13 mouse cellular contexts compared by ENCODE assay signal in the genomic region with DNA sequence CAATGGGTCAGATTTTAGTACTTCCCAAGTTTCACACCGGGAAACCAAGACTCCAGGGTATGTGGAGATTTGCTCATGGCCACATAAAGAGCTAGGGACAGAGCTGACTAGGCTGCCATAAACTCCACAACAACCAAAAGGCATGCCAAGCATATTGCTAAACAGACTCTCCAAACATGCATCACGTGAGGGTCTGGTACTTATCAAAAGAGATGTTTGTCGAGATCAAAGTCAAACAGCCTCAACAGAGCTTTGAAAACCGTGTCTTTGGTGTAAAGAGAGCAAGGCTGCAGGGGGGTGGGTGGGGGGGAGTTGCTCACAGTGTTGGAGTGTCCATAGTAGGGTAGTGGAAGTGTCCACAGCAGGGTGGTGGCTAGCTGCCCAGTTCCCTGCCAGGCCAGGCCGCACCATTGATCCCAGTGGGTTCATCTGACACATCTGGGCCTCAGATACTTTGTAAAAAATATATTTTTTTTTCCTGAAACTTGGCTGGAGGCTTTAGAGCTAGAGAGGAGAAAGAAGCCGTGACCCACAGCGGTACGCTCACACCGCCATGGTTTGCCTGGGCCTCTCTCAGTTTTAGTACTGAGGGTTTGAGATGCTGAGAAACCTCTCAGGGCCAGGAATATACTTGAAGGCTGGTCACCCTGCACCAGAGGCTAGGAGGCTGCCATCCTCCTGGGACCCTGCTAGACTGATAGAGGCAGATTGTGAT. TPM values are rescaled to one million over a fixed set of nuclear protein-coding genes. Genes with fewer than 3 reads are reported as not detected.
DNase-seq lines count a peak whose midpoint lies in the region; ATAC-seq and TF ChIP-seq lines count a peak whose summit lies in the region.
"Had no signal": no experiment of that assay in that cellular context is flagged by ENCODE, and none has a peak within 500 bp of the region (broad histone marks: within the 10 kb centered on the region; RNA-seq: fewer than 3 reads in every experiment).

No protein-coding gene starts in this region.

- H3K27me3 ChIP-seq in hindbrain, embryonic 15.5 days, result no peaks in the 10 kb centered on the region
- H3K27me3 ChIP-seq in hindbrain, embryonic 10.5 days (ENCODE audit: insufficient read depth, poor library complexity, severe bottlenecking), result no peaks in the 10 kb centered on the region
- H3K27me3 ChIP-seq in lung, embryonic 14.5 days (ENCODE audit: insufficient read depth, low read length), result no peaks in the 10 kb centered on the region
- H3K27me3 ChIP-seq in liver, embryonic 16.5 days (ENCODE audit: control insufficient read depth, insufficient read depth, low read depth, low read length), result no peaks in the 10 kb centered on the region
- H3K27me3 ChIP-seq: embryonic facial prominence, embryonic 12.5 days; limb, embryonic 15.5 days; Patski had no signal

- no peak overlapping the region for H3K9ac ChIP-seq in hindbrain, embryonic 15.5 days
- H3K9ac ChIP-seq in lung, embryonic 14.5 days, result no peak overlapping the region
- H3K9ac ChIP-seq in liver, embryonic 16.5 days (ENCODE audit: low read depth, low read length), result no peak overlapping the region
- H3K9ac ChIP-seq: embryonic facial prominence, embryonic 12.5 days; limb, embryonic 15.5 days had no signal

- no peak overlapping the region for H3K4me3 ChIP-seq in hindbrain, embryonic 15.5 days
- H3K4me3 ChIP-seq in hindbrain, embryonic 10.5 days, result no peak overlapping the region
- H3K4me3 ChIP-seq in lung, embryonic 14.5 days (ENCODE audit: low read depth, low read length), result no peak overlapping the region
- H3K4me3 ChIP-seq in lung, adult 2 months (replicated peaks; ENCODE audit: extremely low read depth, low read depth, low read length), result no peak overlapping the region
- H3K4me3 ChIP-seq in liver, embryonic 16.5 days (ENCODE audit: low read depth, low read length), result no peak overlapping the region
- no peak overlapping the region for H3K4me3 ChIP-seq in layer of hippocampus, adult 2 months
- H3K4me3 ChIP-seq: embryonic facial prominence, embryonic 12.5 days; left cerebral cortex, adult 2 months; limb, embryonic 15.5 days had no signal

- TF ChIP-seq CTCF in lung, embryonic 14.5 days (IDR thresholded peaks at IDR 0.05; ENCODE audit: low read depth), result no peak
- TF ChIP-seq CTCF in lung, adult 2 months (IDR thresholded peaks at IDR 0.05; ENCODE audit: insufficient read depth, low read length), result no peak
- no peak for TF ChIP-seq CTCF in layer of hippocampus, adult 2 months (conservative IDR thresholded peaks at IDR 0.05)

- no peak for DNase-seq in hindbrain, embryonic 10.5 days (ENCODE audit: low spot score)
- DNase-seq in lung, embryonic 14.5 days, result no peak
- DNase-seq in lung, adult 2 months, result no peak
- peak; percentile 6 for DNase-seq in NIH3T3 (ENCODE audit: low read depth)
- DNase-seq in layer of hippocampus, adult 2 months (ENCODE audit: low spot score in 2 of 2), result no peak
- DNase-seq: cerebellum, adult 8-10 months had no signal

- TF ChIP-seq POLR2A in lung, adult 2 months (IDR thresholded peaks at IDR 0.05; ENCODE audit: borderline replicate concordance, extremely low read depth, low read depth, low read length), result no peak

- H3K4me1 ChIP-seq in hindbrain, embryonic 15.5 days (replicated peaks), result no peaks in the 10 kb centered on the region
- peaks cover 10% of the 10 kb centered on the region for H3K4me1 ChIP-seq in hindbrain, embryonic 10.5 days (replicated peaks)
- peaks cover 6% of the 10 kb centered on the region; the same call in 1 of the 2 replicates for H3K4me1 ChIP-seq in lung, embryonic 14.5 days (ENCODE audit: insufficient read depth)
- 0 out of 2 replicates have a peak, but pooled peaks cover 2% of the 10 kb centered on the region for H3K4me1 ChIP-seq in lung, adult 2 months (ENCODE audit: control insufficient read depth, insufficient read depth, low read length)
- H3K4me1 ChIP-seq in liver, embryonic 16.5 days (ENCODE audit: control insufficient read depth, low read depth, low read length), result no peaks in the 10 kb centered on the region
- H3K4me1 ChIP-seq: embryonic facial prominence, embryonic 12.5 days had no signal

- H3K4me2 ChIP-seq in hindbrain, embryonic 15.5 days, result no peak overlapping the region
- H3K4me2 ChIP-seq in lung, embryonic 14.5 days, result no peak overlapping the region
- H3K4me2 ChIP-seq in liver, embryonic 16.5 days (ENCODE audit: low read depth, low read length), result no peak overlapping the region
- H3K4me2 ChIP-seq: embryonic facial prominence, embryonic 12.5 days; limb, embryonic 15.5 days had no signal

- H3K36me3 ChIP-seq in hindbrain, embryonic 15.5 days, result no peaks in the 10 kb centered on the region
- no peaks in the 10 kb centered on the region for H3K36me3 ChIP-seq in hindbrain, embryonic 10.5 days
- H3K36me3 ChIP-seq in lung, embryonic 14.5 days (ENCODE audit: insufficient read depth), result no peaks in the 10 kb centered on the region
- H3K36me3 ChIP-seq in liver, embryonic 16.5 days (ENCODE audit: control insufficient read depth, insufficient read depth), result no peaks in the 10 kb centered on the region
- H3K36me3 ChIP-seq: embryonic facial prominence, embryonic 12.5 days; limb, embryonic 15.5 days had no signal

- ATAC-seq in hindbrain, embryonic 15.5 days (ENCODE audit: low FRiP score, low read depth), result peak; percentile 27; the same call in 1 of the 2 replicates
- peak; percentile 65; the same call in 1 of the 2 replicates for ATAC-seq in lung, embryonic 14.5 days (ENCODE audit: insufficient read depth)
- peak; percentile 35 for ATAC-seq in liver, embryonic 16.5 days (ENCODE audit: low read depth)
- ATAC-seq: CD4-positive, CD25-positive, alpha-beta regulatory T cell, adult 4 months; Patski had no signal

- no peaks in the 10 kb centered on the region for H3K9me3 ChIP-seq in hindbrain, embryonic 15.5 days
- no peaks in the 10 kb centered on the region for H3K9me3 ChIP-seq in hindbrain, embryonic 10.5 days
- H3K9me3 ChIP-seq in lung, embryonic 14.5 days (ENCODE audit: low read depth, low read length), result no peaks in the 10 kb centered on the region
- no peaks in the 10 kb centered on the region for H3K9me3 ChIP-seq in liver, embryonic 16.5 days (replicated peaks; ENCODE audit: control insufficient read depth, low read length)
- H3K9me3 ChIP-seq: embryonic facial prominence, embryonic 12.5 days; limb, embryonic 15.5 days had no signal

- no peak overlapping the region for H3K27ac ChIP-seq in hindbrain, embryonic 15.5 days (replicated peaks)
- H3K27ac ChIP-seq in hindbrain, embryonic 10.5 days, result no peak overlapping the region
- H3K27ac ChIP-seq in lung, embryonic 14.5 days (ENCODE audit: low read depth), result no peak overlapping the region
- H3K27ac ChIP-seq in liver, embryonic 16.5 days (ENCODE audit: low read length), result no peak overlapping the region
- H3K27ac ChIP-seq in layer of hippocampus, adult 2 months, result no peak overlapping the region
- H3K27ac ChIP-seq: embryonic facial prominence, embryonic 12.5 days; left cerebral cortex, adult 2 months; limb, embryonic 15.5 days had no signal

- 69% methylated on average over 9 of the region's 9 CpGs for WGBS in hindbrain, embryonic 15.5 days
- 84% methylated on average over 9 of the region's 9 CpGs for WGBS in hindbrain, embryonic 10.5 days
- WGBS in lung, embryonic 14.5 days, result 61% methylated on average over 9 of the region's 9 CpGs
- whole genome bisulfite sequencing in lung, adult 2 months, result 59% methylated on average over 9 of the region's 9 CpGs
- 63% methylated on average over 9 of the region's 9 CpGs for WGBS in liver, embryonic 16.5 days (ENCODE audit: insufficient replicate concordance)

RNA-seq across cellular contexts. Expression of a gene that starts 21.5 kb away (rescaled TPM):
- 505 and 550 TPM in 2 replicates for polyA plus RNA-seq in hindbrain, embryonic 15.5 days (2015; fragmentation: Nextera tagmentation; extraction: Ambion mirVana)
- polyA plus RNA-seq in hindbrain, embryonic 10.5 days (2016; fragmentation: Nextera tagmentation; extraction: Ambion mirVana), result 538 and 546 TPM in 2 replicates
- polyA plus RNA-seq in lung, embryonic 14.5 days (2014; fragmentation: Nextera tagmentation; extraction: Ambion mirVana), result 416 and 446 TPM in 2 replicates
- polyA plus RNA-seq in lung, adult 2 months (2012; rRNA removed), result 76.6 and 127 TPM in 2 replicates
- 103 and 110 TPM in 2 replicates for polyA plus RNA-seq in liver, embryonic 16.5 days (2015; fragmentation: Nextera tagmentation; extraction: Ambion mirVana)
- 100 to 1,000 TPM; 429 to 442 TPM for total RNA-seq in layer of hippocampus, adult 2 months (2021)

RNA-seq across cellular contexts. Expression of a gene that starts 26.7 kb away (rescaled TPM):
- 7.9 and 9.0 TPM in 2 replicates for polyA plus RNA-seq in hindbrain, embryonic 15.5 days (2015; fragmentation: Nextera tagmentation; extraction: Ambion mirVana)
- polyA plus RNA-seq in hindbrain, embryonic 10.5 days (2016; fragmentation: Nextera tagmentation; extraction: Ambion mirVana), result 16.1 and 16.2 TPM in 2 replicates
- 23.8 and 30.4 TPM in 2 replicates for polyA plus RNA-seq in lung, embryonic 14.5 days (2014; fragmentation: Nextera tagmentation; extraction: Ambion mirVana)
- polyA plus RNA-seq in lung, adult 2 months (2012; rRNA removed), result 5.6 and 7.2 TPM in 2 replicates
- polyA plus RNA-seq in liver, embryonic 16.5 days (2015; fragmentation: Nextera tagmentation; extraction: Ambion mirVana), result 0.89 and 0.90 TPM in 2 replicates
- under 1 TPM; 0.59 to 0.97 TPM for total RNA-seq in layer of hippocampus, adult 2 months (2021)
